14 mouse cellular contexts compared by ENCODE assay signal in genomic region chr4:106789705-106790104, GRCm38 (mm10). TPM values are rescaled to one million over a fixed set of nuclear protein-coding genes. Genes with fewer than 3 reads are reported as not detected.
DNase-seq lines count a peak whose midpoint lies in the region; ATAC-seq and TF ChIP-seq lines count a peak whose summit lies in the region.
"Had no signal": no experiment of that assay in that cellular context is flagged by ENCODE, and none has a peak within 500 bp of the region (broad histone marks: within the 10 kb centered on the region; RNA-seq: fewer than 3 reads in every experiment).

No protein-coding gene starts in this region.

- no peak for TF ChIP-seq EP300 in liver, postnatal 0 days (IDR thresholded peaks at IDR 0.05; ENCODE audit: low read depth)

- H3K27ac ChIP-seq in hindbrain, embryonic 10.5 days: peak overlapping the region; percentile 50; the same call in 1 of the 2 replicates
- no peak overlapping the region for H3K27ac ChIP-seq in hindbrain, embryonic 11.5 days (ENCODE audit: low read depth, low read length)
- H3K27ac ChIP-seq in liver, embryonic 12.5 days: peak overlapping the region; percentile 22; the same call in 1 of the 2 replicates
- no peak overlapping the region for H3K27ac ChIP-seq in liver, postnatal 0 days (ENCODE audit: low read depth)
- H3K27ac ChIP-seq in embryonic facial prominence, embryonic 14.5 days (replicated peaks; ENCODE audit: low read depth, low read length): peak overlapping the region; percentile 13; the same call in 1 of the 2 replicates
- peak overlapping the region; percentile 29; the same call in 1 of the 2 replicates for H3K27ac ChIP-seq in limb, embryonic 15.5 days
- H3K27ac ChIP-seq: hindbrain, embryonic 15.5 days; midbrain, embryonic 13.5 days had no signal

- no peak for DNase-seq in hindbrain, embryonic 10.5 days (ENCODE audit: low spot score)
- DNase-seq in hindbrain, embryonic 11.5 days (ENCODE audit: low spot score): no peak
- no peak for DNase-seq in liver, postnatal 0 days
- peak; percentile 60 for DNase-seq in embryonic facial prominence, embryonic 14.5 days (ENCODE audit: low spot score)
- no peak for DNase-seq in B cell, adult 2 months
- no peak for DNase-seq in thymus, postnatal 4 days
- DNase-seq: adrenal gland, postnatal 36 days; cerebellum, adult 8-10 months had no signal

- no peak overlapping the region for H3K9ac ChIP-seq in hindbrain, embryonic 11.5 days (ENCODE audit: low read depth, low read length)
- no peak overlapping the region for H3K9ac ChIP-seq in liver, embryonic 12.5 days
- H3K9ac ChIP-seq in liver, postnatal 0 days (replicated peaks): no peak overlapping the region
- H3K9ac ChIP-seq in embryonic facial prominence, embryonic 14.5 days (ENCODE audit: low read depth, low read length): no peak overlapping the region
- no peak overlapping the region for H3K9ac ChIP-seq in limb, embryonic 15.5 days
- H3K9ac ChIP-seq: hindbrain, embryonic 15.5 days; midbrain, embryonic 13.5 days had no signal

- ATAC-seq in hindbrain, embryonic 11.5 days (ENCODE audit: low FRiP score): no peak
- ATAC-seq in liver, embryonic 12.5 days: no peak
- no peak for ATAC-seq in liver, postnatal 0 days
- no peak for ATAC-seq in embryonic facial prominence, embryonic 14.5 days (ENCODE audit: low read depth)
- ATAC-seq in limb, embryonic 15.5 days (ENCODE audit: insufficient number of reproducible peaks, low FRiP score, low TSS enrichment, low read depth): no peak
- ATAC-seq: CD4-positive, CD25-positive, alpha-beta regulatory T cell, adult 4 months; lung, postnatal 0 days; midbrain, embryonic 13.5 days had no signal

- H3K4me3 ChIP-seq in hindbrain, embryonic 10.5 days: no peak overlapping the region
- no peak overlapping the region for H3K4me3 ChIP-seq in hindbrain, embryonic 11.5 days (ENCODE audit: low read depth, low read length)
- H3K4me3 ChIP-seq in liver, embryonic 12.5 days: no peak overlapping the region
- H3K4me3 ChIP-seq in liver, postnatal 0 days (ENCODE audit: low read depth, low read length): no peak overlapping the region
- H3K4me3 ChIP-seq in embryonic facial prominence, embryonic 14.5 days (ENCODE audit: low read depth, low read length): no peak overlapping the region
- no peak overlapping the region for H3K4me3 ChIP-seq in limb, embryonic 15.5 days
- H3K4me3 ChIP-seq: hindbrain, embryonic 15.5 days; midbrain, embryonic 13.5 days had no signal

- no peaks in the 10 kb centered on the region for H3K36me3 ChIP-seq in hindbrain, embryonic 10.5 days
- H3K36me3 ChIP-seq in hindbrain, embryonic 11.5 days (ENCODE audit: control insufficient read depth, insufficient read depth, low read length): no peaks in the 10 kb centered on the region
- no peaks in the 10 kb centered on the region for H3K36me3 ChIP-seq in liver, embryonic 12.5 days
- H3K36me3 ChIP-seq in liver, postnatal 0 days (replicated peaks; ENCODE audit: insufficient read depth, low read length): no peaks in the 10 kb centered on the region
- H3K36me3 ChIP-seq in embryonic facial prominence, embryonic 14.5 days (ENCODE audit: control insufficient read depth, insufficient read depth, low read length): no peaks in the 10 kb centered on the region
- H3K36me3 ChIP-seq in limb, embryonic 15.5 days: no peaks in the 10 kb centered on the region
- H3K36me3 ChIP-seq: hindbrain, embryonic 15.5 days; midbrain, embryonic 13.5 days had no signal

- H3K27me3 ChIP-seq in hindbrain, embryonic 10.5 days (ENCODE audit: insufficient read depth, poor library complexity, severe bottlenecking): peaks cover 3% of the 10 kb centered on the region; the same call in 1 of the 2 replicates
- H3K27me3 ChIP-seq in hindbrain, embryonic 11.5 days (ENCODE audit: control insufficient read depth, insufficient read depth, low read length): no peaks in the 10 kb centered on the region
- no peaks in the 10 kb centered on the region; the same call in 1 of the 2 replicates for H3K27me3 ChIP-seq in liver, embryonic 12.5 days (replicated peaks)
- H3K27me3 ChIP-seq in liver, postnatal 0 days (ENCODE audit: insufficient read depth, low read length): no peaks in the 10 kb centered on the region
- H3K27me3 ChIP-seq in embryonic facial prominence, embryonic 14.5 days (replicated peaks; ENCODE audit: control insufficient read depth, insufficient read depth, low read length): no peaks in the 10 kb centered on the region
- H3K27me3 ChIP-seq in limb, embryonic 15.5 days: no peaks in the 10 kb centered on the region
- H3K27me3 ChIP-seq: hindbrain, embryonic 15.5 days; midbrain, embryonic 13.5 days had no signal

- TF ChIP-seq CTCF in liver, postnatal 0 days (IDR thresholded peaks at IDR 0.05; ENCODE audit: low read depth): no peak

- peaks cover 50% of the 10 kb centered on the region for H3K4me1 ChIP-seq in hindbrain, embryonic 10.5 days (replicated peaks)
- peaks cover 16% of the 10 kb centered on the region for H3K4me1 ChIP-seq in hindbrain, embryonic 11.5 days (replicated peaks; ENCODE audit: control insufficient read depth, insufficient read depth, low read length)
- H3K4me1 ChIP-seq in liver, embryonic 12.5 days: peaks cover 97% of the 10 kb centered on the region
- H3K4me1 ChIP-seq in liver, postnatal 0 days (ENCODE audit: insufficient read depth): peaks cover 32% of the 10 kb centered on the region
- H3K4me1 ChIP-seq in embryonic facial prominence, embryonic 14.5 days (ENCODE audit: control insufficient read depth, insufficient read depth, low read length): peaks cover 42% of the 10 kb centered on the region
- H3K4me1 ChIP-seq in limb, embryonic 15.5 days: peaks cover 52% of the 10 kb centered on the region

- H3K4me2 ChIP-seq in hindbrain, embryonic 11.5 days (replicated peaks; ENCODE audit: low read depth, low read length): no peak overlapping the region
- no peak overlapping the region for H3K4me2 ChIP-seq in liver, embryonic 12.5 days
- H3K4me2 ChIP-seq in liver, postnatal 0 days (ENCODE audit: low read depth, low read length): no peak overlapping the region
- H3K4me2 ChIP-seq in embryonic facial prominence, embryonic 14.5 days (ENCODE audit: low read depth, low read length): no peak overlapping the region
- H3K4me2 ChIP-seq in limb, embryonic 15.5 days: no peak overlapping the region
- H3K4me2 ChIP-seq: hindbrain, embryonic 15.5 days; midbrain, embryonic 13.5 days had no signal

- H3K9me3 ChIP-seq in hindbrain, embryonic 10.5 days: no peaks in the 10 kb centered on the region
- H3K9me3 ChIP-seq in hindbrain, embryonic 11.5 days (ENCODE audit: control insufficient read depth, low read length): no peaks in the 10 kb centered on the region
- no peaks in the 10 kb centered on the region for H3K9me3 ChIP-seq in liver, embryonic 12.5 days (replicated peaks)
- no peaks in the 10 kb centered on the region for H3K9me3 ChIP-seq in liver, postnatal 0 days (ENCODE audit: low read length)
- no peaks in the 10 kb centered on the region for H3K9me3 ChIP-seq in embryonic facial prominence, embryonic 14.5 days (ENCODE audit: control insufficient read depth, low read length)
- no peaks in the 10 kb centered on the region for H3K9me3 ChIP-seq in limb, embryonic 15.5 days
- H3K9me3 ChIP-seq: hindbrain, embryonic 15.5 days; midbrain, embryonic 13.5 days had no signal

- WGBS in hindbrain, embryonic 10.5 days: 80% methylated on average over 9 of the region's 9 CpGs
- WGBS in hindbrain, embryonic 11.5 days: 79% methylated on average over 9 of the region's 9 CpGs
- 68% methylated on average over 9 of the region's 9 CpGs for WGBS in liver, embryonic 12.5 days (ENCODE audit: insufficient replicate concordance)
- WGBS in liver, postnatal 0 days (ENCODE audit: insufficient replicate concordance): 64% methylated on average over 9 of the region's 9 CpGs
- 40% methylated on average over 9 of the region's 9 CpGs for WGBS in embryonic facial prominence, embryonic 14.5 days
- WGBS in limb, embryonic 15.5 days: 41% methylated on average over 9 of the region's 9 CpGs

RNA-seq across cellular contexts. Expression of gene Acot11, which starts 15.1 kb away (rescaled TPM):
- polyA plus RNA-seq in hindbrain, embryonic 10.5 days (2016; fragmentation: Nextera tagmentation; extraction: Ambion mirVana): 1.8 and 2.2 TPM in 2 replicates
- polyA plus RNA-seq in hindbrain, embryonic 11.5 days (2014; fragmentation: Nextera tagmentation; extraction: Ambion mirVana): 1.4 and 1.7 TPM in 2 replicates
- 7.5 and 7.6 TPM in 2 replicates for polyA plus RNA-seq in liver, embryonic 12.5 days (2016; fragmentation: Nextera tagmentation; extraction: Ambion mirVana)
- polyA plus RNA-seq in liver, postnatal 0 days (2015; fragmentation: Nextera tagmentation; extraction: Ambion mirVana): 0.72 and 2.1 TPM in 2 replicates
- 4.1 and 4.2 TPM in 2 replicates for polyA plus RNA-seq in embryonic facial prominence, embryonic 14.5 days (2014; fragmentation: Nextera tagmentation; extraction: Ambion mirVana)
- polyA plus RNA-seq in limb, embryonic 15.5 days (2015; fragmentation: Nextera tagmentation; extraction: Ambion mirVana): 4.0 and 4.8 TPM in 2 replicates

RNA-seq across cellular contexts. Expression of gene Fam151a, which starts 56.0 kb away (rescaled TPM):
- polyA plus RNA-seq in hindbrain, embryonic 10.5 days (2016; fragmentation: Nextera tagmentation; extraction: Ambion mirVana): not detected in 2 replicates
- not detected in 2 replicates for polyA plus RNA-seq in hindbrain, embryonic 11.5 days (2014; fragmentation: Nextera tagmentation; extraction: Ambion mirVana)
- polyA plus RNA-seq in liver, embryonic 12.5 days (2016; fragmentation: Nextera tagmentation; extraction: Ambion mirVana): not detected in 2 replicates
- polyA plus RNA-seq in liver, postnatal 0 days (2015; fragmentation: Nextera tagmentation; extraction: Ambion mirVana): 0.07 TPM in 1 of 2 replicates, not detected in the other
- polyA plus RNA-seq in embryonic facial prominence, embryonic 14.5 days (2014; fragmentation: Nextera tagmentation; extraction: Ambion mirVana): 0.17 and 0.49 TPM in 2 replicates
- 0.57 and 0.65 TPM in 2 replicates for polyA plus RNA-seq in limb, embryonic 15.5 days (2015; fragmentation: Nextera tagmentation; extraction: Ambion mirVana)
- polyA plus RNA-seq: CD4-positive, CD25-positive, alpha-beta regulatory T cell, adult 4 months; hindbrain, embryonic 15.5 days; midbrain, embryonic 13.5 days had no signal

RNA-seq across cellular contexts. Expression of gene Mroh7, which starts 59.0 kb away (rescaled TPM):
- polyA plus RNA-seq in hindbrain, embryonic 10.5 days (2016; fragmentation: Nextera tagmentation; extraction: Ambion mirVana): not detected in 2 replicates
- polyA plus RNA-seq in hindbrain, embryonic 11.5 days (2014; fragmentation: Nextera tagmentation; extraction: Ambion mirVana): 0.25 TPM in 1 of 2 replicates, not detected in the other
- polyA plus RNA-seq in liver, embryonic 12.5 days (2016; fragmentation: Nextera tagmentation; extraction: Ambion mirVana): 0.10 and 0.15 TPM in 2 replicates
- 0.07 and 0.08 TPM in 2 replicates for polyA plus RNA-seq in liver, postnatal 0 days (2015; fragmentation: Nextera tagmentation; extraction: Ambion mirVana)
- polyA plus RNA-seq in embryonic facial prominence, embryonic 14.5 days (2014; fragmentation: Nextera tagmentation; extraction: Ambion mirVana): 0.24 and 0.84 TPM in 2 replicates
- polyA plus RNA-seq in limb, embryonic 15.5 days (2015; fragmentation: Nextera tagmentation; extraction: Ambion mirVana): 0.15 and 0.29 TPM in 2 replicates
- polyA plus RNA-seq: CD4-positive, CD25-positive, alpha-beta regulatory T cell, adult 4 months had no signal

Comparison
In these comparisons a context has a peak if more than half of its experiments do, and no peak if none do; other contexts are left out.
1. H3K27ac ChIP-seq: peak in hindbrain, embryonic 10.5 days (single experiment), liver, embryonic 12.5 days (single experiment), embryonic facial prominence, embryonic 14.5 days (single experiment) and limb, embryonic 15.5 days (single experiment); none in hindbrain, embryonic 11.5 days (single experiment) and liver, postnatal 0 days (single experiment).